Mouse (Mus musculus) neural tube, embryonic 10.5 days (tissue): Measurements from ENCODE around the gene Krtap19-3.

Experiments
- DNase-seq: peaks from one replicate; pipeline ENCODE4 v3.0.0-alpha.2; 2017; ENCODE audit warnings: low spot score; ENCODE audit errors: extremely low spot score

Gene Krtap19-3

GRCm38 (mm10) chr16:88877938-88878337 is at the start of gene Krtap19-3:
Gene Krtap19-3, minus strand, starts transcription at chr16:88878038.
- DNase-seq: no peak

GRCm38 (mm10) chr16:88896357-88896756 is 18.5 kb upstream of the Krtap19-3 start, which contains the start of gene Krtap19-5:
Gene Krtap19-5, minus strand, starts transcription at chr16:88896457.
- DNase-seq: no peak

DNA sequence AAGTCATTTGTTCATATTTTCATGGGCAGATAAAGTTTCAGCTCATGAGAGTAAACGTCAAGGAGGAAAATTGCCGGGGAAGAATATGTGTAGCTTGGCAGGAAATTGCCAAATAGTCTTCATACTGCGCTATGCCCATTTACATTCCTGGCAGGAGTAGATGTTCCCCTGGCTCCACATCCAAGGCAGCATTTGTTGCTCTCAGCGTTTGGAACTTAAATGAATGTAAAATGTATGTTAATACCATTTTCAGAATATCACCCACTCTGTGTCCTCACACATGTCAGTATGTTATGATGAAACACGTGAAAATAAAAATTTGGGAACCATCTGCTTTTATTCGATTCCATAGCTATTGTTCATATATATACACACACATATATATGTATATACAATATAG is 9.0 kb upstream of the Krtap19-3 start:
- DNase-seq: no peak

- DNase-seq: no peak
Observed at GRCm38 (mm10) chr16:88884989-88885388, 7.2 kb upstream of the Krtap19-3 start, which contains the start of gene Krtap19-4. Gene Krtap19-4, minus strand, starts transcription at chr16:88885089.

DNA sequence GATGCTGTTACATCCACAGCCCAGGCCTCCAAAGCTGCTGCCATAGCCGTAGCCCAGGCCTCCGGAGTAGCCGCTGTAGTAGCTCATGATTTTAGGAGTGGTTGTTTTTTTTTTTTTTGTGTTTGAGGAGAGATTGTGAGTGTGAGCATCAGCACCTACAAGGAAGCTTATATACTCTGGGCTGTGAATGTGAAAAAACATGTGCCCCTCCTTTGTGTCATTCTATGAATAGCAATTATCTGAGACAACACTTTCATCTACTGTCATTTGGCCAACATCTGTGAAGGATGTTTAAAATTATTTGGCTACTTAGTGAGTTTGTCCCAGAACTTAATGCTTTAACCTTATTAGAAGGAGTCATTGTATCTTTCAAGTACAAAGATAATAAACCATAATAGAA is 3.7 kb downstream of the Krtap19-3 start, which contains the start of gene Krtap19-2:
Gene Krtap19-2 (minus strand): TSS at position 101 of the 400 bp plus-strand sequence.
- DNase-seq: no peak

DNA sequence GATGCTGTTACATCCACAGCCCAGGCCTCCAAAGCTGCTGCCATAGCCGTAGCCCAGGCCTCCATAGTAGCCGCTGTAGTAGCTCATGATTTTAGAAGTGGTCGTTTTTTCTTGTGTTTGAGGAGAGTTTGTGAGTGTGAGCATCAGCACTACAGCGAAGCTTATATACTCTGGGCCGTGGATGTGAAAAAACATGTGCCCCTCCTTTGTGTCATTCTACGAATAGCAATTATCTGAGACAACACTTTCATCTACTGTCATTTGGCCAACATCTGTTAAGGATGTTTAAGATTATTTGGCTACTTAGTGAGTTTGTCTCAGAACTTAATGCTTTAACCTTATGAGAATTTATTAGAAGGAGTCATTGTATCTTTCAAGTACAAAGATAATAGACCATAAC is 8.5 kb downstream of the Krtap19-3 start, which contains the start of gene Krtap19-1:
Gene Krtap19-1 (minus strand): TSS at position 101 of the 400 bp plus-strand sequence.
- DNase-seq: no peak

- no peak for DNase-seq
Observed at GRCm38 (mm10) chr16:88864887-88865407, 12.9 kb downstream of the Krtap19-3 start.

- no peak for DNase-seq
Observed at GRCm38 (mm10) chr16:88851450-88851849, 26.4 kb downstream of the Krtap19-3 start.

DNA sequence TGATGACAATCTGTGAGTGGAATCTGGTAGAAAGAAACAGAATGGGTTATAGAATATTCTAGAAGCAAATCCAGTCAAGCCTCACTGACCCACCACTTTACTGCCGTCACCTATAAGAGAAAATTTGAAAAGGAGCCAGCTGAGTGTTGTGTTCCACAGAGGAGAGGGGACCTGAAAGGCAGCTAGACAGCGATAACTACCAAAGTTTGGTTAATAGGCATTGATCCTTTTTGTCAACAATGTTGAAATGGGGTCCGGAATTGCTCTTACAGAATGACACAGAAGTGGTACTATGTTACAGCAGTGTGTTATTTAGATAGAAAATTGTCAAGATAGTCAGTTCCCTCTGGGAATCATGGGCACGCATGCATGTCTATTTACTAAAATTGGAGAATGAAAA is 29.3 kb downstream of the Krtap19-3 start:
- no peak for DNase-seq

GRCm38 (mm10) chr16:88847363-88847762 is 30.5 kb downstream of the Krtap19-3 start:
- no peak for DNase-seq
